Mouse (Mus musculus) monocyte, adult 5-6 weeks (primary cell): Measurements from ENCODE around the gene Fuk. TPM values are rescaled to one million over a fixed set of nuclear protein-coding genes. Genes with fewer than 3 reads are reported as not detected.

ENCODE experiments used
- ATAC-seq: fragments of 153-309, 156-312 bp; replicated peaks from 2 replicates; pipeline ENCODE4 v1.8.0; 2017; ENCODE audit warnings: mild to moderate bottlenecking; ENCODE audit not compliant: low TSS enrichment, insufficient number of reproducible peaks, severe bottlenecking, poor library complexity, low FRiP score
- total RNA-seq: library from RNA; stranded (forward); fragments of 200-1000, 200-491, 200-594 nt; gene quantifications from 3 replicates; pipeline ENCODE4 v1.2.3, GENCODE M21; 2017

Fuk gene
- total RNA-seq, 1 experiment from 2014 or later: 2.9 TPM

- ATAC-seq: no peak
Observed at GRCm38 (mm10) chr8:110844941-110845340, 57.3 kb downstream of the Fuk start.

DNA sequence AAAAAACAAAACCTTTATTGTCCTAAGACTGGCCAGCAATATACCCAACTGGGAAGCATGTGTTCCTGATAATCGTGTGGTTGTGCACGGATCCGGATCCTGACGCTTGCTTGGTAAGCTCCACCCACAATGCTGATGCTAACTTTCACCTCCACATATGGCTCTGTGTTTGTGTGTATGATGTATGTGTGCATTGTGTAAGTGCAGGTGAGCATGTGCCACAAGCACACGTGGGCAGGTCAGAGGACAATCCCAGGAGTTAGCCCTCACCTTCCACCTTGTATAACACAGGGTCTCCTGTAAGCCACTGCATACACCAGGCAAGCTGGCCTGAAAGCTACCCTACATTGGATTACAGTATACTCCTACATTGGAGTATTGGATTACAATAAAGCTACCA, 59.1 kb downstream of the Fuk start:
- no peak for ATAC-seq

DNA sequence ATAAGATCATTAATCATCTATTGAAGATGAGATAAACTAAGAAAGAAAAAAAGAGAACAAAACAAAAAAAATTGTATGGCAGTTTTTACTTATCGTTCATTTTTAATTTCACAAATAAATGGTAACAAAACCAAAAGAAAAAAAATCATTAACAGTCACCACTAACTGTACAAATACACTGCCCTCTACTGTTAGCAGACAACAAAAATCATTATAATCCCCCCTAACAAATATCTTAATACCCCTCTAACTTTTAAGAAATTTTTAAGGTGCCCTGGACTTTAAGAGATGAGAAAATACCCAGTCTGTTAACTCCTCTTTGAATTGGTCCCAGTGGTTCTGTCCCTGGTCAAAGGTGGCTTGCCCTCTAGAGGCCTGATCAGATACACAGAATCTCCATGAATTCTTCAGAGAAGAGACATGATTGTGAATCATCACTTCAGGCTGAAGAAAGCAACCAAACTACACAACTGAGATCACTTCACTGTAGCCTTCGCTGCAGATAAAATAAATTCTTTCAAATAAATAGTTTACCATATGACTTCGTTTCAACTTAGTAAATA, 60.2 kb downstream of the Fuk start:
- ATAC-seq: no peak

Other genes starting within 250 kb of the Fuk start
- gene Mtss1l, start 181.0 kb downstream of the Fuk start, total RNA-seq: 0.32 to 1.2 TPM (median 1.1 TPM) in 3 replicates
- not detected in 3 replicates for gene Il34, start 96.6 kb downstream of the Fuk start, total RNA-seq
- 31.6 to 42.9 TPM (median 40.7 TPM) in 3 replicates for gene Cog4, start 55.9 kb downstream of the Fuk start, total RNA-seq
- gene Sf3b3, start 55.7 kb downstream of the Fuk start, total RNA-seq: 79.7 to 124 TPM (median 114 TPM) in 3 replicates
- 3.6 to 10.5 TPM (median 5.7 TPM) in 3 replicates for gene St3gal2, start 17.4 kb upstream of the Fuk start, total RNA-seq
- gene Ddx19a, start 95.3 kb upstream of the Fuk start, total RNA-seq: 26.0 to 30.5 TPM (median 27.2 TPM) in 3 replicates
- 11.0 to 15.2 TPM (median 14.4 TPM) in 3 replicates for gene Ddx19b, start 129.3 kb upstream of the Fuk start, total RNA-seq
- gene Aars, start 130.7 kb upstream of the Fuk start, total RNA-seq: 21.3 to 43.8 TPM (median 39.0 TPM) in 3 replicates
- gene Exosc6, start 153.9 kb upstream of the Fuk start, total RNA-seq: 3.1 to 8.9 TPM (median 5.7 TPM) in 3 replicates
- gene Clec18a, start 189.9 kb upstream of the Fuk start, total RNA-seq: not detected in 3 replicates
- gene Pdpr, start 192.1 kb upstream of the Fuk start, total RNA-seq: 14.7 to 21.9 TPM (median 18.5 TPM) in 3 replicates